Mouse (Mus musculus) heart, postnatal 10 days (tissue): ENCODE data around the gene Lactbl1. TPM values are rescaled to one million over a fixed set of nuclear protein-coding genes. Genes with fewer than 3 reads are reported as not detected.

ENCODE experiments used
- DNase-seq, 2 experiments: peaks; one replicate each; pipeline ENCODE4 v3.0.0; 2021
- intact Hi-C: fragments of 180-260 bp; cut with DNase I; formaldehyde crosslinking; loops from one replicate; pipeline ENCODE4 v1.15.1; 2025
- microRNA-seq, 2 experiments: library from miRNA; unstranded; fragments of <30 nt; microRNA quantifications; one replicate each; pipeline ENCODE4 v1.2.0; 2022
- total RNA-seq, 2 experiments: library from RNA; stranded (reverse); gene quantifications; 2 replicates each; pipeline ENCODE4 v1.2.3; 2021

Gene Lactbl1
- total RNA-seq, 2 experiments from 2014 or later = not detected

DNA sequence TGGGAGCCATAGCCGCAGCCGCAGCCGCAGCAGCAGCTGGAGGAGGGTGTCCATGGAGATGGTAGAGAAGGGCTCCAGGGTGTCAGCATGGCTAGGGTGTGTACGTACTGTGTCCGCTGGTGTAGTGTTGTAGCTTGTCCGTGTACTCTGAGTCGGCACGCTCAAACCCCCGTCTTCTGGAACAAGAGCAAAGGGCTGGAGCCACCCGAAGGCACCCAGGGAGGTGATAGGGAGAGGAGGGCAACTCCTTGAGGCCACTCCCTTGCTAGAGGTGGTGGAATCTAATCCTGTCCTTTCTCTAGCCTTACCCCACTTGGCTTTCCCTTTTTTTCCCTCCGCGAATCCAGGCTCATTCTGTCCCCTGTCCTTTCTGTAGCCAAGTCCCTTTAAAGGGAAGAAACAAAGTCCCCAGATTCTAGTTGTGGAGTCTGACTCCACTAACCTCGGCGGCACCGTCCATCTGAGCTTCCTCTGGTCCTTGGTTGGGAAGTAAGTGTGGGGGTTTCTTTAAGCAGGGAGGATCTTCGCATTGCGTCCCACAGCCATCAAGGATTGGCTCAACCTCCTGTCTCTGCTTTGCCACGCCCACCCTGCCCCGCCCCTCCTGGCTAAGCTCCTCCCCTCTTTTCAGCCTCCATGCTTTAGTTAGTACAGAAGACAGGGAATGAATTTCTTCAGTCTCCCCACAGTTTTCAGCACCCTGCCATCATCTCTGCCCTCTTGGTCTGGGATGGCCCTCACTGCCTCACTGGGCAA lies 50.1 kb downstream of the Lactbl1 start:
- no peak for DNase-seq
- intact Hi-C loops = no loop called here

- intact Hi-C loops = loop anchor here (5.0 kb wide), 1 partner anchor 397 kb away; no protein-coding TSS in a partner anchor
- no peak for DNase-seq
Observed at GRCm38 (mm10) chr4:136675439-136675838, 53.0 kb downstream of the Lactbl1 start.

GRCm38 (mm10) chr4:136678480-136678879 lies 56.1 kb downstream of the Lactbl1 start:
- intact Hi-C loops = loop anchor here (1.0 to 5.0 kb wide), 2 partner anchors 163 to 394 kb away; no protein-coding TSS in a partner anchor
- peak; percentile 85 to 91 for DNase-seq

DNA sequence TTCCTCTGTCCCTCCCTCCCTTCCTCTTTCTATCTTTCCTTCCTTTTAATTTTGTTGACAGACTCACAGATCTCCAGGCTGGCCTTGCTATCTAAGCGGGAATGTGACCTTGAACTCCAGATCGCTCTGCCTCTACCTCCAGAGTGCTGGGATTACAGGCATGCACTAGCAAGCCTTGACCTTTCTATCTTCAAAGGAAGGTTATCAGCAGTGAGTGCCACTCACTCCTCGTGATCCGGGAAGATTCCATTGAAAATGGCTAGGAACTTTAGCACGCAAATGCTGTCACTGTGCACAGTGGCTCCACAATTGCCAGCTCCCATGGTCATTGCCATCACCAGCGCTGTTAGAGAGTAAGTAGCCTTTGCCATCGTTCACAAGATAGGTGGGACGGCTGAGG lies 56.8 kb downstream of the Lactbl1 start:
- DNase-seq = no peak
- intact Hi-C loops = loop anchor here (5.0 kb wide), 1 partner anchor 393 kb away; no protein-coding TSS in a partner anchor

DNA sequence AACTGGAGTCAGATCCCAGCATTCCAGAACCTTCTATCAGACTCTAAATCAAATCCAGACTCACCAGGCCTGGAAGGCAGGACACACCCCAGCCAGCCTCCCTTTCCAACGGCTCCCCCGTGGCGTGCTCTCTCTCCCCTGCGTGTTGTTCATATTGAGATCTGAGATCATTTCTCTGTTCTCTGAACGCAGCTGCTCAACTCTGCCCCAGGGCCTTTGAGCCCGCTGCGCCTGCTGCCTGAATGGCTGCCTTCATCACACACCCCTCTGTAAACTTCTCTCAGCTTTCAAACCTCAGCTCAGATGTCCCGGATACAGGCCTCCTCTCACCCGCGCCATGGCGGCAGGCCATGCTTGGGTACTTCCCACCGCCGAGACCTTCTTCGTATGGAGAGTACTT lies 58.2 kb downstream of the Lactbl1 start:
- intact Hi-C loops = no loop called here
- no peak for DNase-seq

DNA sequence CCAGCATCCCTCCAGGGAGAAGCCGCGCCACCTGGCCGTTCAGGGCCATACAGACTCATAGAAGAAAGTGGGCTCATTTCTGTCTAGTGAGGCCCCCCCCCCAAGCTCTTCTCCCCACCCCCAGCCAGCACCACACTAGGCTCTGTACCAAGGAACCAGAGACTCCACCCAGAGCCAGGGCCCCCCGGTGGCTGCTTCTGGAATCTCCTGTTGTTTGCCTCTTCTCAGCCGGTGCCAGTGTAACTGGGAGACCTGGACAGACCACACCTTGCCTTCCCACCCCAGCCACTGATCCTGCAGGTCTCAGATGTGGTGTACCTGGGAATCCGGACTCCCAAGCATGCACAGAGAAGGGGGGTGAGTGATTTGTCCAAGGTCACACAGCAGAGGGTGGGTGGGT lies 62.1 kb downstream of the Lactbl1 start:
- intact Hi-C loops = no loop called here
- DNase-seq = peak in 1 of 2 experiments; percentile 34

DNA sequence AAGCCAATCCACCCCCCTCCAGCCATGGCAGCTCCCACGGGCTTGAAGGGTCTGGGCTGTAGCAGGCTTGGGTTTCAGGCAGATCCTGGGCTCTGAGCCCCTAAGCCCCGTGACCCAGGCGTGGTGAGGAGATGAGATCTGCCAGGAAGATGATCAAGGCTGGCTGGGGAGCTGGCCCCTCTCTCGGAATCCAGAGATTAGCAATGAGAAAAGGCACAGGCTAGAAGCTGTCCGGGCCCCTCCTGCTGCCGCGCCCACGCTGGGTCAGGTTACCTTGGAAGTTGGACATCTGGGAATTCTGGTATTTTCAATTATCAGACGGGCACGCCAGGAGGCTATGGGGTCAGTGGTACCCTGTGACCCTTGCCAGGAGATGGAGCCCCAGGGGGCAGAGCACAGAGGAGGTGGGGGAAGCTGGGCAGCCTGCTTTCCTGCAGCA lies 63.0 kb downstream of the Lactbl1 start:
- intact Hi-C loops = no loop called here
- DNase-seq = no peak

- intact Hi-C loops = no loop called here
- DNase-seq = no peak
Observed at GRCm38 (mm10) chr4:136688113-136688512, 65.7 kb downstream of the Lactbl1 start.

Small RNAs within 50 kb of the gene (microRNA-seq; reads per million reads assigned to microRNA genes)
- gene Gm22180 = 0 reads per million in 2 experiments

Other genes with a start within 250 kb of the Lactbl1 start
- not detected for gene Htr1d, start 199.1 kb upstream of the Lactbl1 start, total RNA-seq
- gene 6030445D17Rik, start 160.4 kb upstream of the Lactbl1 start, total RNA-seq = under 1 TPM; 0.55 to 0.62 TPM
- gene Luzp1, start 152.9 kb upstream of the Lactbl1 start, total RNA-seq = 10 to 100 TPM; 58.3 to 69.0 TPM
- 10 to 100 TPM; 42.9 to 52.6 TPM for gene Kdm1a, start 19.9 kb upstream of the Lactbl1 start, total RNA-seq
- not detected for gene Tex46, start 12.2 kb upstream of the Lactbl1 start, total RNA-seq
- gene Ephb2, start 213.4 kb downstream of the Lactbl1 start, total RNA-seq = 1 to 10 TPM; 1.3 to 1.4 TPM